Mouse (Mus musculus): ENCODE measurements around the gene Recql5. TPM values are rescaled to one million over a fixed set of nuclear protein-coding genes. Genes with fewer than 3 reads are reported as not detected.

Recql5 gene
- polyA plus RNA-seq, 1 experiment from 2014 or later, result 14.9 TPM

DNA sequence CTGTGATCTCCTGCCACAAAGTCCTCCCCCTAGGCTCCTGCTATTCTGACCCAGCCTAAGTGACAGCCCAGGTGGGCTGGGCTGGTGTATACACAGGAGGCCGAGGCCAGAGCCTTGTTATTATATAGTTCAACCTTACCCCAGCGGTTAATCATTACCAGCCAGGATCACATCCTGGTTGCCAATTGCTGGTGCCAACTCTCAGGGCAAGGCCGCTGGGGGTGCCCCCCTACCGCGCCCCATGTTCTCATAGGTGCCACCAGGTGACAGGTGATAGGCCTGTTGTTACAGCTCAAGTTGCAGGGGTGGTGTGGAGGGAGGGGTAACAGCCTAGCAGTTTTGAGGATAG is 89.4 kb downstream of the Recql5 start:
- H3K4me2 ChIP-seq, result no peak overlapping the region
- H3K4me1 ChIP-seq, result peaks cover 52% of the 10 kb centered on the region
- H3K27ac ChIP-seq, result peak overlapping the region; percentile 36; the same call in 1 of the 2 replicates
- WGBS (ENCODE audit: insufficient replicate concordance), result 89% methylated on average over 5 of the region's 5 CpGs
- no peak overlapping the region for H3K4me3 ChIP-seq
- ATAC-seq, result no peak
- peaks cover 7% of the 10 kb centered on the region for H3K9me3 ChIP-seq (replicated peaks)
- peaks cover 52% of the 10 kb centered on the region for H3K36me3 ChIP-seq
- no peak overlapping the region for H3K9ac ChIP-seq
- H3K27me3 ChIP-seq (replicated peaks), result no peaks in the 10 kb centered on the region

DNA sequence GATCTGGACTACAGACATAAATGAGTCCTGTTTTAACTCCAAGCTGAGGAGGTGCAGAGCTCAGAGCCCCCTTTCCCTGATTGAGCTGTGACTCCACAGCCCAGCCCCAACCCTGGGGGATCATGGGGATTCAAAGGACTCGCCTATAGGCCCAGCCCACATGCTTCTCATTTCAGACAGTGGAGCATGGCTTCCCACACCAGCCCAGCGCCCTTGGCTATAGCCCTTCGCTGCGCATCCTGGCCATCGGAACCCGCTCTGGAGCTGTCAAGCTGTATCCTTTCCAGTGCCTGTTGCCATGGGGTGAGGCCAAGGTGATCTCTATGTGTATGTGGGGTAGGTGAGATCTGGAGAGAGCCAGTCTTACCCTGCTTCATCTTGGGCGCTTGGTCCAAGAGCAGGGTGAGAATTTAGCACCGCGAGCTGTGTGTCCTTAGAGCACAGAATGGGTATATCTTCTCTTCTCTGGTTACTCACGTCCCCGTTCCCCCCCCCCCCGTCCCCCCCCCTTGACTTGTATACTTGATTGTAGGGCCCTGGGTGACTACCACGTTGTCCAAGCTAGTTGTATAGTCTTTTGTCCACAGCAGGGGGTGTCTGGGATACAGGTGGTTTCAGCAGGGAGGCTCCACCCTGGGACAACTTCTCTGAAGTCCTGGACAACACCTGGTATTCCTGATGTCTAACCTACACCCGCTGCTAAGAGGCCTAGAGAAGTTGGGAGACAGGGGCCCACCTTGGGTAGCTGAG is 90.0 kb downstream of the Recql5 start:
- Histone ChIP-seq H3K4me1 (peaks cover 58% of the 10 kb centered on the region), H3K36me3 (peaks cover 46% of the 10 kb centered on the region), H3K27ac (peak overlapping the region; percentile 84), H3K4me3 (no peak overlapping the region), H3K9me3 (replicated peaks) (peaks cover 7% of the 10 kb centered on the region), H3K4me2 (0 out of 2 replicates have a peak overlapping the region, but pooled peaks have one; percentile 65), H3K27me3 (replicated peaks) (no peaks in the 10 kb centered on the region), H3K9ac (peak overlapping the region; percentile 36)
- 75% methylated on average over 12 of the region's 14 CpGs for WGBS (ENCODE audit: insufficient replicate concordance)
- ATAC-seq, result no peak

Other genes starting within 250 kb of the Recql5 start
- gene Grb2, start 224.9 kb downstream of the Recql5 start, polyA plus RNA-seq (2016; fragmentation: Nextera tagmentation; extraction: Ambion mirVana), result 78.6 and 89.6 TPM in 2 replicates
- gene Tmem94, start 168.0 kb downstream of the Recql5 start, polyA plus RNA-seq (2016; fragmentation: Nextera tagmentation; extraction: Ambion mirVana), result 16.9 and 17.0 TPM in 2 replicates
- gene Caskin2, start 119.8 kb downstream of the Recql5 start, polyA plus RNA-seq (2016; fragmentation: Nextera tagmentation; extraction: Ambion mirVana), result 8.3 and 9.2 TPM in 2 replicates
- gene Tsen54, start 118.8 kb downstream of the Recql5 start, polyA plus RNA-seq (2016; fragmentation: Nextera tagmentation; extraction: Ambion mirVana), result 23.5 and 25.6 TPM in 2 replicates
- 13.4 and 14.3 TPM in 2 replicates for gene Llgl2, start 109.4 kb downstream of the Recql5 start, polyA plus RNA-seq (2016; fragmentation: Nextera tagmentation; extraction: Ambion mirVana)
- 0.38 and 0.83 TPM in 2 replicates for gene Myo15b, start 75.1 kb downstream of the Recql5 start, polyA plus RNA-seq (2016; fragmentation: Nextera tagmentation; extraction: Ambion mirVana)
- 47.5 and 48.9 TPM in 2 replicates for gene Smim5, start 33.5 kb downstream of the Recql5 start, polyA plus RNA-seq (2016; fragmentation: Nextera tagmentation; extraction: Ambion mirVana)
- 3.1 and 3.7 TPM in 2 replicates for gene Smim6, start 21.5 kb downstream of the Recql5 start, polyA plus RNA-seq (2016; fragmentation: Nextera tagmentation; extraction: Ambion mirVana)
- gene Sap30bp, start 195 bp downstream of the Recql5 start, polyA plus RNA-seq (2016; fragmentation: Nextera tagmentation; extraction: Ambion mirVana), result 23.1 and 24.5 TPM in 2 replicates
- 0.31 and 0.44 TPM in 2 replicates for gene Itgb4, start 41.2 kb upstream of the Recql5 start, polyA plus RNA-seq (2016; fragmentation: Nextera tagmentation; extraction: Ambion mirVana)
- gene Galk1, start 79.2 kb upstream of the Recql5 start, polyA plus RNA-seq (2016; fragmentation: Nextera tagmentation; extraction: Ambion mirVana), result 187 and 200 TPM in 2 replicates
- 816 and 835 TPM in 2 replicates for gene H3f3b, start 94.5 kb upstream of the Recql5 start, polyA plus RNA-seq (2016; fragmentation: Nextera tagmentation; extraction: Ambion mirVana)
- gene Unk, start 96.8 kb upstream of the Recql5 start, polyA plus RNA-seq (2016; fragmentation: Nextera tagmentation; extraction: Ambion mirVana), result 18.7 and 20.2 TPM in 2 replicates
- gene Unc13d, start 144.5 kb upstream of the Recql5 start, polyA plus RNA-seq (2016; fragmentation: Nextera tagmentation; extraction: Ambion mirVana), result 48.9 and 50.1 TPM in 2 replicates
- gene Wbp2, start 153.5 kb upstream of the Recql5 start, polyA plus RNA-seq (2016; fragmentation: Nextera tagmentation; extraction: Ambion mirVana), result 76.4 and 77.8 TPM in 2 replicates
- gene Trim47, start 193.7 kb upstream of the Recql5 start, polyA plus RNA-seq (2016; fragmentation: Nextera tagmentation; extraction: Ambion mirVana), result 6.2 TPM in 2 replicates
- gene Trim65, start 197.7 kb upstream of the Recql5 start, polyA plus RNA-seq (2016; fragmentation: Nextera tagmentation; extraction: Ambion mirVana), result 1.7 and 2.0 TPM in 2 replicates
- 76.7 and 81.5 TPM in 2 replicates for gene Mrpl38, start 205.4 kb upstream of the Recql5 start, polyA plus RNA-seq (2016; fragmentation: Nextera tagmentation; extraction: Ambion mirVana)
- 14.3 and 15.0 TPM in 2 replicates for gene Fbf1, start 234.7 kb upstream of the Recql5 start, polyA plus RNA-seq (2016; fragmentation: Nextera tagmentation; extraction: Ambion mirVana)

Data from liver, embryonic 12.5 days (tissue).